Mouse (Mus musculus) heart, postnatal 10 days (tissue): ENCODE data around the gene Atp6v0e. TPM values are rescaled to one million over a fixed set of nuclear protein-coding genes. Genes with fewer than 3 reads are reported as not detected.

Experiments
- DNase-seq, 2 experiments: peaks; one replicate each; pipeline ENCODE4 v3.0.0; 2021
- intact Hi-C: fragments of 180-260 bp; cut with DNase I; formaldehyde crosslinking; loops from one replicate; pipeline ENCODE4 v1.15.1; 2025
- total RNA-seq, 2 experiments: library from RNA; stranded (reverse); gene quantifications; 2 replicates each; pipeline ENCODE4 v1.2.3; 2021

The Atp6v0e gene
- total RNA-seq, 2 experiments from 2014 or later: 87.1 to 87.8 TPM

- no peak for DNase-seq
- intact Hi-C loops: loop anchor here (5.0 kb wide), 1 partner anchor 39 kb away; the partner anchor contains the start of gene Crebrf
Observed at GRCm38 (mm10) chr17:26677711-26678637, 14.9 kb downstream of the Atp6v0e start.

- DNase-seq: no peak
- intact Hi-C loops: no loop called here
Observed at GRCm38 (mm10) chr17:26681276-26681675, 18.2 kb downstream of the Atp6v0e start.

GRCm38 (mm10) chr17:26686334-26687000 lies 23.4 kb downstream of the Atp6v0e start:
- DNase-seq: no peak
- intact Hi-C loops: no loop called here

- intact Hi-C loops: no loop called here
- DNase-seq: no peak
Observed at GRCm38 (mm10) chr17:26688795-26689735, 26.0 kb downstream of the Atp6v0e start.

- no peak for DNase-seq
- intact Hi-C loops: no loop called here
Observed at GRCm38 (mm10) chr17:26689810-26690209, 26.8 kb downstream of the Atp6v0e start.

- no peak for DNase-seq
- intact Hi-C loops: no loop called here
Observed at GRCm38 (mm10) chr17:26690236-26690635, 27.2 kb downstream of the Atp6v0e start.

GRCm38 (mm10) chr17:26691110-26691509 lies 28.1 kb downstream of the Atp6v0e start:
- no peak for DNase-seq
- intact Hi-C loops: no loop called here

GRCm38 (mm10) chr17:26693424-26693823 lies 30.4 kb downstream of the Atp6v0e start:
- intact Hi-C loops: no loop called here
- DNase-seq: no peak

- intact Hi-C loops: no loop called here
- DNase-seq: no peak
Observed at GRCm38 (mm10) chr17:26694171-26694570, 31.1 kb downstream of the Atp6v0e start.

- intact Hi-C loops: no loop called here
Observed at GRCm38 (mm10) chr17:26695193-26695592, 32.2 kb downstream of the Atp6v0e start.

GRCm38 (mm10) chr17:26698846-26699245 lies 35.8 kb downstream of the Atp6v0e start:
- intact Hi-C loops: no loop called here

More at GRCm38 (mm10) chr17:26695193-26695592, 32.2 kb downstream of the Atp6v0e start:
- no peak for DNase-seq

GRCm38 (mm10) chr17:26699819-26700616 lies 37.0 kb downstream of the Atp6v0e start:
- intact Hi-C loops: no loop called here
- DNase-seq: peak; percentile 55 to 75

More at GRCm38 (mm10) chr17:26698846-26699245, 35.8 kb downstream of the Atp6v0e start:
- no peak for DNase-seq

- intact Hi-C loops: no loop called here
- no peak for DNase-seq
Observed at GRCm38 (mm10) chr17:26701565-26701964, 38.5 kb downstream of the Atp6v0e start.

- intact Hi-C loops: no loop called here
- DNase-seq: no peak
Observed at GRCm38 (mm10) chr17:26702621-26703020, 39.6 kb downstream of the Atp6v0e start.

GRCm38 (mm10) chr17:26703671-26704070 lies 40.6 kb downstream of the Atp6v0e start:
- no peak for DNase-seq
- intact Hi-C loops: no loop called here

- intact Hi-C loops: no loop called here
- peak in 1 of 2 experiments; percentile 34 for DNase-seq
Observed at GRCm38 (mm10) chr17:26705463-26706359, 42.7 kb downstream of the Atp6v0e start.

GRCm38 (mm10) chr17:26707066-26707465 lies 44.0 kb downstream of the Atp6v0e start:
- no peak for DNase-seq
- intact Hi-C loops: no loop called here

- no peak for DNase-seq
- intact Hi-C loops: no loop called here
Observed at GRCm38 (mm10) chr17:26708499-26708898, 45.5 kb downstream of the Atp6v0e start.
